Mouse (Mus musculus) small intestine, adult 2 months (tissue): ENCODE measurements around the gene Znrd1.

Experiments
- CTCF ChIP-seq: fragments of 200-500 bp; IDR thresholded peaks from 2 replicates; pipeline ENCODE4 v1.5.1; 2012; ENCODE audit warnings: low read depth, mild to moderate bottlenecking, control low read depth, inconsistent platforms, low read length, moderate library complexity, mixed read lengths; ENCODE audit not compliant: insufficient replicate concordance, insufficient read length; ENCODE audit errors: extremely low read depth
- POLR2A ChIP-seq: fragments of 200-500 bp; IDR thresholded peaks from 2 replicates; pipeline ENCODE4 v1.6.1; 2012; ENCODE audit warnings: low read depth, mild to moderate bottlenecking, control low read depth, inconsistent platforms, low read length, moderate library complexity

GRCm38 (mm10) chr17:36914108-36914507 lies 44.3 kb downstream of the Znrd1 start:
- TF ChIP-seq CTCF (no peak), POLR2A (no peak)
